Mouse (Mus musculus) megakaryocyte, embryonic 14.5 days (primary cell): ENCODE data around the gene Tff3.

Experiments
- FLI1 ChIP-seq: IDR thresholded peaks from 2 replicates; pipeline ENCODE4 v1.6.1; 2012; ENCODE audit warnings: low read length, inconsistent platforms, mixed read lengths
- GATA1 ChIP-seq: IDR thresholded peaks from 3 replicates; pipeline ENCODE4 v1.6.1; 2012; ENCODE audit warnings: mixed read lengths, low read length, inconsistent platforms, borderline replicate concordance

GRCm38 (mm10) chr17:31138398-31138797 lies 9.0 kb upstream of the Tff3 start:
- TF ChIP-seq GATA1 (no peak), FLI1 (no peak)
